Mouse (Mus musculus): ENCODE measurements around the gene Bckdhb. TPM values are rescaled to one million over a fixed set of nuclear protein-coding genes. Genes with fewer than 3 reads are reported as not detected.
A peak's percentile ranks its signal among the peaks of the same experiment; 100 is the strongest.
"Not testable (repeated sequence)": the region's sequence is repeated elsewhere in the genome, so short reads cannot be mapped to it uniquely, and the experiment has no call there.

The Bckdhb gene
- polyA plus RNA-seq, 1 experiment from 2014 or later, result 40.7 TPM

DNA sequence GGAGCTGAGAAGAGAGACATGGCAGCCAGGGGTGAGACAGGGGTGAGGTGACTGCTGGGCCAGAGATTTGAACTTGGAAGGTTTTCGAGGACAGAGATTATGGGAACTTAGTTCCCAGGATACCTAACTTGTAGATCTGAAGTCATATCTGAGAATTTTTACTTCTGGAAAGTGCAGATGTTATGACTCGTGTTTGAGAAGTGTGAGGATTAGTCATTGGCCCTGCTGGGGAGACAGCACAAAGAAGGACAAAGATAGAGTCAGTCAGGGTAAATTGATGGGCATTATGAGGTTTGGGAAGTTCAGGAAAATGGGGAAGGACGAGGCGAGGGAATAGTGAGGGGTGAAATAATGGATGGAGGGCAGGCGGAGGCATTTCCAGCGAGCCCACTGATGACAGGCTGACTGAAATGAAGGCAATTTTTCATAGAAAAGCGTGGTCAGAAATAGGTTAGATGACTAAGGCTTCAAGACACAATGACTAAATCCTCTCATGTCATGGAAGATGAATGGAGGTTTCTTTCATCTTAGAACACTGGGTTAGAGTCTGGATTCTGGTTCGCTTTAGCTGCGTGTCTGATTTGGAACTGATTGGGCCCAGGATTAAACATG is 42.6 kb downstream of the Bckdhb start:
- H3K27me3 ChIP-seq, result no peaks in the 10 kb centered on the region
- no peak overlapping the region for H3K4me3 ChIP-seq
- no peaks in the 10 kb centered on the region for H3K36me3 ChIP-seq
- 89% methylated on average over 9 of the region's 9 CpGs for WGBS
- H3K4me2 ChIP-seq (replicated peaks), result no peak overlapping the region
- no peak overlapping the region for H3K9ac ChIP-seq (replicated peaks)
- H3K9me3 ChIP-seq, result no peaks in the 10 kb centered on the region
- ATAC-seq (ENCODE audit: low FRiP score, low read depth), result no peak
- no peak overlapping the region for H3K27ac ChIP-seq (replicated peaks)
- peaks cover 1% of the 10 kb centered on the region; the same call in 1 of the 2 replicates for H3K4me1 ChIP-seq

DNA sequence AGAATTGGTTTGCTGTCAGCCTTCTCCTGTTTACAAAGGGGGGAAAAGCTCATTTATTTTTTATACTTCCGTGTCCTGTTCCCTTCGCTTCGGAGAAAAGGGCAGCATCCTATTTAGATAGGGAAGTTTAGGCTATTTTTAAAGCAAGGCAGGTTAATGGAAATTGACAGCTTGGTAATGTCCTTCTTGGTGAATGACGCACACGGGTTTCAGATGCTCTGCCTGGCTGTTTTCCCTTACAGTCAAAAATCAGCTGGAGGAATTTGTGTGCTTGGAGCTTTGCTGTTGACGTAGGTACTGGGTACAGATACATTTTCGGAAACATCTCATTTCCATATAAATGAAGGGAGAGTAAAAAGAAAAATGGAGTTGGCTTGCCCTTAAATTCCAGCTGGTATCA is 44.4 kb downstream of the Bckdhb start:
- Histone ChIP-seq H3K27me3 (no peaks in the 10 kb centered on the region), H3K9ac (replicated peaks) (no peak overlapping the region), H3K4me2 (replicated peaks) (no peak overlapping the region), H3K4me1 (no peaks in the 10 kb centered on the region), H3K9me3 (no peaks in the 10 kb centered on the region), H3K27ac (replicated peaks) (no peak overlapping the region), H3K36me3 (no peaks in the 10 kb centered on the region), H3K4me3 (no peak overlapping the region)
- WGBS, result 78% methylated on average over 7 of the region's 7 CpGs
- no peak for ATAC-seq (ENCODE audit: low FRiP score, low read depth)

- H3K36me3 ChIP-seq, result no peaks in the 10 kb centered on the region
- H3K27me3 ChIP-seq, result no peaks in the 10 kb centered on the region
- H3K4me3 ChIP-seq, result no peak overlapping the region
- H3K4me2 ChIP-seq (replicated peaks), result no peak overlapping the region
- WGBS, result 88% methylated on average over 2 of the region's 2 CpGs
- no peak for ATAC-seq (ENCODE audit: low FRiP score, low read depth)
- H3K4me1 ChIP-seq, result no peaks in the 10 kb centered on the region
- no peak overlapping the region for H3K9ac ChIP-seq (replicated peaks)
- no peaks in the 10 kb centered on the region for H3K9me3 ChIP-seq
- no peak overlapping the region for H3K27ac ChIP-seq (replicated peaks)
Measured at GRCm38 (mm10) chr9:83973467-83973866, 48.5 kb downstream of the Bckdhb start.

- no peaks in the 10 kb centered on the region for H3K9me3 ChIP-seq
- H3K4me1 ChIP-seq, result no peaks in the 10 kb centered on the region
- no peak overlapping the region for H3K9ac ChIP-seq (replicated peaks)
- no peaks in the 10 kb centered on the region for H3K27me3 ChIP-seq
- H3K4me2 ChIP-seq (replicated peaks), result no peak overlapping the region
- WGBS, result 94% methylated on average over 2 of the region's 2 CpGs
- H3K36me3 ChIP-seq, result no peaks in the 10 kb centered on the region
- no peak for ATAC-seq (ENCODE audit: low FRiP score, low read depth)
- H3K4me3 ChIP-seq, result no peak overlapping the region
- H3K27ac ChIP-seq (replicated peaks), result no peak overlapping the region
Measured at GRCm38 (mm10) chr9:83975811-83976210, 50.9 kb downstream of the Bckdhb start.

GRCm38 (mm10) chr9:83981234-83981633 is 56.3 kb downstream of the Bckdhb start:
- Histone ChIP-seq H3K4me1 (no peaks in the 10 kb centered on the region), H3K9ac (replicated peaks) (no peak overlapping the region), H3K36me3 (no peaks in the 10 kb centered on the region), H3K27ac (replicated peaks) (no peak overlapping the region), H3K4me3 (no peak overlapping the region), H3K9me3 (no peaks in the 10 kb centered on the region), H3K27me3 (no peaks in the 10 kb centered on the region), H3K4me2 (replicated peaks) (no peak overlapping the region)
- WGBS, result 85% methylated on average over 7 of the region's 7 CpGs
- no peak for ATAC-seq (ENCODE audit: low FRiP score, low read depth)

GRCm38 (mm10) chr9:84008961-84009360 is 84.0 kb downstream of the Bckdhb start:
- H3K4me3 ChIP-seq, result no peak overlapping the region

DNA sequence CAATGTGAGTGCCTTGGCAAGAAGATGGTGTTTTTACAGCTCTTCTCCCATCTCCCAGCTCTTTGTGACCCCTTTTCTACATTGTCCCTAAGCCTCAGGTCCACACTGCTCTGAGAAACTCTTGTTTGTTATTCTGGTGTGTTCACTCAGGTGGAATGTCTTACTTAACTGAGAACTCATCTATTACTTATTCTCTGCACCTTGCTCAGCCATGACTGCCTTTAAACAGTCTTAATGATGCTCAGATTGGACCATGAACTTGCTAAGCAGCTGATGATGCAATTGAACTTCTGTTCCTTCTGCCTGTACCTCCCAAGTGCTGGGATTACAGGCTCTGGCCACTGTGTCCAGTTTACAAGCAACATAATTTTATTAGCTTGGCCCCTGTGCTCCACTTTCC is 86.2 kb downstream of the Bckdhb start:
- Histone ChIP-seq H3K4me1 (no peaks in the 10 kb centered on the region), H3K4me2 (replicated peaks) (no peak overlapping the region), H3K27me3 (no peaks in the 10 kb centered on the region), H3K9me3 (no peaks in the 10 kb centered on the region), H3K27ac (replicated peaks) (no peak overlapping the region), H3K36me3 (no peaks in the 10 kb centered on the region), H3K4me3 (no peak overlapping the region), H3K9ac (replicated peaks) (no peak overlapping the region)
- ATAC-seq (ENCODE audit: low FRiP score, low read depth), result no peak

More at GRCm38 (mm10) chr9:84008961-84009360, 84.0 kb downstream of the Bckdhb start:
- H3K27me3 ChIP-seq, result no peaks in the 10 kb centered on the region
- no peaks in the 10 kb centered on the region for H3K4me1 ChIP-seq
- H3K36me3 ChIP-seq, result peaks cover 7% of the 10 kb centered on the region; the same call in 1 of the 2 replicates
- H3K27ac ChIP-seq (replicated peaks), result no peak overlapping the region
- ATAC-seq (ENCODE audit: low FRiP score, low read depth), result no peak
- no peak overlapping the region for H3K4me2 ChIP-seq (replicated peaks)
- H3K9me3 ChIP-seq, result peaks cover 5% of the 10 kb centered on the region
- H3K9ac ChIP-seq (replicated peaks), result no peak overlapping the region
- WGBS, result 94% methylated on average over 2 of the region's 2 CpGs

GRCm38 (mm10) chr9:84018141-84018540 is 93.2 kb downstream of the Bckdhb start:
- not testable (repeated sequence) for H3K36me3 ChIP-seq; H3K4me3 ChIP-seq; H3K9ac ChIP-seq (replicated peaks); H3K27me3 ChIP-seq; H3K4me2 ChIP-seq (replicated peaks); H3K4me1 ChIP-seq; H3K27ac ChIP-seq (replicated peaks); ATAC-seq (ENCODE audit: low FRiP score, low read depth); H3K9me3 ChIP-seq
- WGBS, result 92% methylated on average over 8 of the region's 8 CpGs

DNA sequence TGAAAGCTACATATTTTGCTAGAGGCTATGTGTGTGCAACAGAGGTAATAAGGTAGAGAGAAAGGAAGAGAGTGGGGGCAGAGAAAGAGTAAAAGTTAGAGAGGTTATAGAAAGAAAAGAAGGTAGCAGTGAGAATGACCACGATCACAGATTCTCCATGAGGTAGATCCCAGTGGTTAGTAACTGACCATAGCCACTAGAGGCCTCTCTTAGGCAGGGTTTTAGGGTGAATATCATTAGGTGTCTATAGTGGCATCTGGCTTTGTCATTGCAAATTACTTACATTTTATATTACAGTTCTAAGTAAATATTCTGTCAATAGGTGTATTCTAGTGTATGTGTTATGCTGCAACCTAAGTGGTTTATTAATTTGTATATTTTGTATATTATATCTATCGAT is 94.7 kb downstream of the Bckdhb start:
- Histone ChIP-seq H3K4me1 (no peaks in the 10 kb centered on the region), H3K4me3 (no peak overlapping the region), H3K4me2 (replicated peaks) (no peak overlapping the region), H3K36me3 (no peaks in the 10 kb centered on the region), H3K9me3 (no peaks in the 10 kb centered on the region), H3K27ac (replicated peaks) (no peak overlapping the region), H3K27me3 (no peaks in the 10 kb centered on the region), H3K9ac (replicated peaks) (no peak overlapping the region)
- WGBS, result 63% methylated on average over 2 of the region's 2 CpGs
- peak; percentile 79 for ATAC-seq (ENCODE audit: low FRiP score, low read depth)

DNA sequence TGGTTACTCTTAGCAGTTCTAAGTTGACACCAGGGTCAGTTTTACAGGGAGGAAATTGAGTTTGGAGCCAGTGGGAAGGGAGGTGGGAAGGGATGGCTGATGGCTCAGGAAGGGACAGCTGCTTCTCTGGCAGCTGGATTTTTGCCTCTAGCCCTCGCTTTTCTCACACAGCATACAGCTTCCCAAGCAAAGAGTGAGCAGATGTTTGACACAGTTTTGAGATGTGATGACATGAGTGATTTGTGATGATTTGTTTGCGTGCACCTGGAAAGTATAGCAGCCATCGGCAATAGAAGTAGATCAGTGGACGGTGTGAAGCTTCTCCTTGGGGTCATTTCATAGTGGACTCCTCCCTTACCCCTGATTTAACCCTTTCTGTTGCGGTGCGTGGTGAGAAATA is 96.2 kb downstream of the Bckdhb start:
- WGBS, result 90% methylated on average over 6 of the region's 6 CpGs
- no peaks in the 10 kb centered on the region for H3K36me3 ChIP-seq
- H3K27me3 ChIP-seq, result no peaks in the 10 kb centered on the region
- no peak overlapping the region for H3K4me2 ChIP-seq (replicated peaks)
- H3K4me3 ChIP-seq, result no peak overlapping the region
- H3K9me3 ChIP-seq, result no peaks in the 10 kb centered on the region
- ATAC-seq (ENCODE audit: low FRiP score, low read depth), result no peak
- H3K4me1 ChIP-seq, result no peaks in the 10 kb centered on the region
- H3K9ac ChIP-seq (replicated peaks), result no peak overlapping the region
- no peak overlapping the region for H3K27ac ChIP-seq (replicated peaks)

- H3K27ac ChIP-seq (replicated peaks), result no peak overlapping the region
- 92% methylated on average over 2 of the region's 2 CpGs for WGBS
- ATAC-seq (ENCODE audit: low FRiP score, low read depth), result no peak
- H3K4me3 ChIP-seq, result no peak overlapping the region
- no peaks in the 10 kb centered on the region for H3K27me3 ChIP-seq
- H3K9me3 ChIP-seq, result no peaks in the 10 kb centered on the region
- peaks cover 16% of the 10 kb centered on the region for H3K4me1 ChIP-seq
- H3K4me2 ChIP-seq (replicated peaks), result no peak overlapping the region
- no peaks in the 10 kb centered on the region for H3K36me3 ChIP-seq
- no peak overlapping the region for H3K9ac ChIP-seq (replicated peaks)
Measured at GRCm38 (mm10) chr9:84028120-84028519, 103.2 kb downstream of the Bckdhb start.

GRCm38 (mm10) chr9:84030691-84031290 is 105.8 kb downstream of the Bckdhb start:
- H3K9me3 ChIP-seq, result no peaks in the 10 kb centered on the region
- peaks cover 26% of the 10 kb centered on the region for H3K4me1 ChIP-seq
- no peaks in the 10 kb centered on the region for H3K36me3 ChIP-seq
- H3K27ac ChIP-seq (replicated peaks), result no peak overlapping the region
- H3K27me3 ChIP-seq, result no peaks in the 10 kb centered on the region
- H3K9ac ChIP-seq (replicated peaks), result no peak overlapping the region
- WGBS, result 69% methylated on average over 6 of the region's 6 CpGs
- no peak overlapping the region for H3K4me3 ChIP-seq
- H3K4me2 ChIP-seq (replicated peaks), result no peak overlapping the region
- ATAC-seq (ENCODE audit: low FRiP score, low read depth), result no peak

DNA sequence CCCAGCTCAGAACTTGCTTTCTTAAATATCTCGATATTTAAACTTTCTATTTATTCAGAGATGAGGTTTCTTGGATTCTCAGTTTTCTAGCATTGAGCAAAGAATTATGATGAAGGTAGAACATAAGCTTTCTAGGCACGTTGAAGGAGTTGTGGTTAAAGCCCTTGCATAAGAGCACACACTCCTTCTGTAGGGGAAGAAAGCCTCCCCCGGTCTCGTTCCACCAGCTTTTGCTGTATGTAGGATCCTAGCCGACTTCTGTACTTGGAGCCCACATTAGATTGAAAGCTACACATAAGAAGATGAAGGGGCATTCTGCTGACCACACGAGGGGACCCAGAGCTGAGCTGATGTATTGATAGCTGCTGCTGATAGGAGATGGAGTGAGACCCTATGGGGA is 106.5 kb downstream of the Bckdhb start:
- H3K27ac ChIP-seq (replicated peaks), result no peak overlapping the region
- no peak overlapping the region for H3K4me2 ChIP-seq (replicated peaks)
- no peak for ATAC-seq (ENCODE audit: low FRiP score, low read depth)
- peaks cover 26% of the 10 kb centered on the region for H3K4me1 ChIP-seq
- no peak overlapping the region for H3K9ac ChIP-seq (replicated peaks)
- H3K4me3 ChIP-seq, result no peak overlapping the region
- WGBS, result 84% methylated on average over 6 of the region's 6 CpGs
- no peaks in the 10 kb centered on the region for H3K36me3 ChIP-seq
- H3K9me3 ChIP-seq, result no peaks in the 10 kb centered on the region
- H3K27me3 ChIP-seq, result no peaks in the 10 kb centered on the region

All from midbrain, embryonic 12.5 days (tissue).